Mouse (Mus musculus) neural tube, embryonic 15.5 days (tissue): ENCODE data around the gene Sugp1. TPM values are rescaled to one million over a fixed set of nuclear protein-coding genes. Genes with fewer than 3 reads are reported as not detected.
"Not testable (repeated sequence)": the region's sequence is repeated elsewhere in the genome, so short reads cannot be mapped to it uniquely, and the experiment has no call there.

Source experiments
- ATAC-seq: fragments of 200-750 bp; cut with Nextera tagmentation; 2 replicates; pipeline ENCODE4 v1.8.0; 2017; ENCODE audit warnings: mild to moderate bottlenecking, moderate TSS enrichment, moderate library complexity; ENCODE audit not compliant: low FRiP score
- H3K27ac ChIP-seq: fragments of 300-500 bp; sonication (generic); replicated peaks from 2 replicates; pipeline ENCODE4 v1.5.1; 2015; ENCODE audit warnings: mild to moderate bottlenecking, inconsistent platforms
- H3K27me3 ChIP-seq: fragments of 300-500 bp; sonication (generic); replicated peaks from 2 replicates; pipeline ENCODE4 v1.6.1; 2015; ENCODE audit warnings: inconsistent platforms
- H3K36me3 ChIP-seq: fragments of 300-500 bp; sonication (generic); 2 replicates; pipeline ENCODE4 v1.6.1; 2015; ENCODE audit warnings: inconsistent platforms
- H3K4me1 ChIP-seq: fragments of 300-500 bp; sonication (generic); 2 replicates; pipeline ENCODE4 v1.6.1; 2015; ENCODE audit warnings: inconsistent platforms
- H3K4me2 ChIP-seq: fragments of 300-500 bp; sonication (generic); 2 replicates; pipeline ENCODE4 v1.6.1; 2015; ENCODE audit warnings: inconsistent platforms, mild to moderate bottlenecking, moderate library complexity
- H3K4me3 ChIP-seq: fragments of 300-500 bp; sonication (generic); replicated peaks from 2 replicates; pipeline ENCODE4 v1.5.1; 2015; ENCODE audit warnings: mild to moderate bottlenecking, inconsistent platforms
- H3K9ac ChIP-seq: fragments of 300-500 bp; sonication (generic); replicated peaks from 2 replicates; pipeline ENCODE4 v1.6.1; 2015; ENCODE audit warnings: mild to moderate bottlenecking, inconsistent platforms
- H3K9me3 ChIP-seq: fragments of 300-500 bp; sonication (generic); replicated peaks from 2 replicates; pipeline ENCODE4 v1.6.1; 2016; ENCODE audit warnings: inconsistent platforms
- WGBS: fragments of 180-500 bp; shearing (Covaris S2); methylation state at CpG from one replicate; pipeline ENCODE4 v1.1.7; 2015; ENCODE audit warnings: mixed read lengths; 5-methylcytosine and 5-hydroxymethylcytosine counted together
- polyA plus RNA-seq: library from polyadenylated mRNA; unstranded; fragments of >200 nt; fragmentation: Nextera tagmentation; extraction: Ambion mirVana; gene quantifications from 2 replicates; pipeline ENCODE4 v1.2.1, GENCODE M21; 2015

Gene Sugp1
- polyA plus RNA-seq, 1 experiment from 2014 or later = 57.2 TPM

- H3K36me3 ChIP-seq = no peaks in the 10 kb centered on the region
- no peak for ATAC-seq
- H3K27me3 ChIP-seq = no peaks in the 10 kb centered on the region
- no peak overlapping the region for H3K4me2 ChIP-seq
- H3K9ac ChIP-seq = no peak overlapping the region
- no peaks in the 10 kb centered on the region for H3K9me3 ChIP-seq
- no peak overlapping the region for H3K4me3 ChIP-seq
- no peaks in the 10 kb centered on the region; the same call in 1 of the 2 replicates for H3K4me1 ChIP-seq
- WGBS = 51% methylated on average over 2 of the region's 2 CpGs
- no peak overlapping the region for H3K27ac ChIP-seq
These were observed 37.4 kb upstream of the Sugp1 start for GRCm38 (mm10) chr8:70005178-70005577.

DNA sequence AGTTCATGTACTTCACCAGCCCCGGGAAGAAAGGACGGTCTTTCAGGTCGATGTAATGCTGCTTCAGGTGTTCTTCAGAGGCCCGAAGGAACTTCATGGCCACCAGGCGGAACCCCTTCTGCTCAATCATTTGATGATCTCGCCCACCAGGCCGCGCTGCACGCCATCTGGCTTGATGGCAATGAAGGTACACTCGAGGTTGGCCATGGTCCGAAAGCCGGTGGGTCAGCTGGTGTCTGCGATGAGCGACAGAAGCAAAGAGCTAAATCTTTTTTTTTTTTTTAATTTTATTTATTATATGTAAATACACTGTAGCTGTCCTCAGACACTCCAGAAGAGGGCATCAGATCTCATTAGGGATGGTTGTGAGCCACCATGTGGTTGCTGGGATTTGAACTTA is 31.8 kb upstream of the Sugp1 start:
- ATAC-seq, H3K9ac ChIP-seq, H3K27ac ChIP-seq, H3K4me2 ChIP-seq, H3K27me3 ChIP-seq, H3K4me1 ChIP-seq, H3K9me3 ChIP-seq, H3K36me3 ChIP-seq, H3K4me3 ChIP-seq: not testable (repeated sequence)
- 93% methylated on average over 14 of the region's 14 CpGs for WGBS

- H3K4me3 ChIP-seq = no peak overlapping the region
- H3K36me3 ChIP-seq = peaks cover 12% of the 10 kb centered on the region
- H3K9ac ChIP-seq = no peak overlapping the region
- no peaks in the 10 kb centered on the region for H3K27me3 ChIP-seq
- no peaks in the 10 kb centered on the region for H3K4me1 ChIP-seq
- no peaks in the 10 kb centered on the region for H3K9me3 ChIP-seq
- no peak for ATAC-seq
- H3K4me2 ChIP-seq = no peak overlapping the region
- WGBS = 77% methylated on average over 3 of the region's 3 CpGs
- H3K27ac ChIP-seq = no peak overlapping the region
These were observed 30.3 kb upstream of the Sugp1 start for GRCm38 (mm10) chr8:70012350-70012749.

DNA sequence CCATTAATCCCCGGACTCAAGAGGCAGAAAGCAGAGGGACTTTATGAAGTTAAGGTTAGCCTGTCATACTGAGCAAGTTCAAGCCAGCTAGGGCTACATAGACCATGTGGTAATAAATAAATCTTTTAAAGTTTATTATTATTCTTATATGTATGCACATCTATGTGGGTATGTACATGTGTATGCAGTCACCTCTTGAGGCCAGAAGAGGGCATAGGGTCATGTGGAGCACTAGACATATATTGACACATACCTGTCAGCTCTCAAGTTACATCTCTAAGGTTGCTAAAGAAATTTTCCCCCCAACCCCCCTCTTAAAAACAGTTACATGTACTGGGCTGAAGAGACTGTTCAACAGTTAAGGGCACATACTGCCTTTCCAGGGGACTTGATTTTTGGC is 29.9 kb upstream of the Sugp1 start:
- no peak overlapping the region for H3K4me2 ChIP-seq
- H3K9ac ChIP-seq = no peak overlapping the region
- no peak overlapping the region for H3K4me3 ChIP-seq
- WGBS = 92% methylated on average over 1 of the region's 1 CpGs
- H3K9me3 ChIP-seq = no peaks in the 10 kb centered on the region
- no peaks in the 10 kb centered on the region for H3K27me3 ChIP-seq
- H3K4me1 ChIP-seq = no peaks in the 10 kb centered on the region
- no peak overlapping the region for H3K27ac ChIP-seq
- peaks cover 16% of the 10 kb centered on the region for H3K36me3 ChIP-seq
- no peak; the same call in 1 of the 2 replicates for ATAC-seq

GRCm38 (mm10) chr8:70015017-70015416 is 27.6 kb upstream of the Sugp1 start:
- 68% methylated on average over 1 of the region's 1 CpGs for WGBS
- H3K4me3 ChIP-seq = no peak overlapping the region
- no peak for ATAC-seq

GRCm38 (mm10) chr8:70023596-70023995 is 19.0 kb upstream of the Sugp1 start:
- H3K9ac ChIP-seq = no peak overlapping the region
- no peak overlapping the region for H3K4me3 ChIP-seq
- ATAC-seq = no peak
- H3K27me3 ChIP-seq = no peaks in the 10 kb centered on the region
- H3K27ac ChIP-seq = no peak overlapping the region
- WGBS = 62% methylated on average over 8 of the region's 8 CpGs
- H3K4me1 ChIP-seq = no peaks in the 10 kb centered on the region
- H3K36me3 ChIP-seq = peaks cover 100% of the 10 kb centered on the region
- H3K4me2 ChIP-seq = no peak overlapping the region
- no peaks in the 10 kb centered on the region for H3K9me3 ChIP-seq

More at GRCm38 (mm10) chr8:70015017-70015416, 27.6 kb upstream of the Sugp1 start:
- Histone ChIP-seq H3K9ac (no peak overlapping the region), H3K27ac (no peak overlapping the region), H3K4me1 (no peaks in the 10 kb centered on the region), H3K4me2 (no peak overlapping the region), H3K36me3 (peaks cover 39% of the 10 kb centered on the region), H3K27me3 (no peaks in the 10 kb centered on the region), H3K9me3 (no peaks in the 10 kb centered on the region)

DNA sequence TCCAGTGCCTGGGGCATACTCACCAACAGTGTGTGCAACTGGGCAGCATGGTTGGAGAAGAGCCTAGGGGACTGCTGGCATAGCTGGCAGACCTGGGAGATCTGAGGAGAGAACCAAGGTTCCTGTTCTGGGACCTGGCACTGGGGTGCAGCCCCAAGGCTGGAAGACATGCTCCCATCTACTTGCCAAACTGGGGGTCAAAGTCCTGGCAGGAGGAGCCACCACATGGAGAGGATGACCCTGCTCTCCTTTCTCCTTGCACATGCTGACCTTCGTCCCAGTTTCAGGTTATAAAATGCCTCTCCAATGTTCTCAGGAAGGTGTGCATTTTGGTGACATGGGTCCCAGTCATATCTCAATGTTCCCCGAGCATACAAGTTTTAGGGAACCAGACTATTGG is 16.5 kb upstream of the Sugp1 start:
- Histone ChIP-seq H3K9ac (no peak overlapping the region), H3K4me2 (no peak overlapping the region), H3K9me3 (no peaks in the 10 kb centered on the region), H3K27me3 (no peaks in the 10 kb centered on the region), H3K4me1 (no peaks in the 10 kb centered on the region), H3K4me3 (no peak overlapping the region), H3K27ac (no peak overlapping the region), H3K36me3 (peaks cover 99% of the 10 kb centered on the region)
- 94% methylated on average over 2 of the region's 2 CpGs for WGBS
- no peak for ATAC-seq

- Histone ChIP-seq H3K27me3 (no peaks in the 10 kb centered on the region), H3K4me3 (no peak overlapping the region), H3K4me2 (no peak overlapping the region), H3K36me3 (peaks cover 70% of the 10 kb centered on the region), H3K9ac (no peak overlapping the region), H3K27ac (no peak overlapping the region), H3K9me3 (no peaks in the 10 kb centered on the region), H3K4me1 (no peaks in the 10 kb centered on the region)
- no peak for ATAC-seq
- WGBS = 100% methylated on average over 1 of the region's 1 CpGs
These were observed 12.4 kb upstream of the Sugp1 start for GRCm38 (mm10) chr8:70030255-70030654.

DNA sequence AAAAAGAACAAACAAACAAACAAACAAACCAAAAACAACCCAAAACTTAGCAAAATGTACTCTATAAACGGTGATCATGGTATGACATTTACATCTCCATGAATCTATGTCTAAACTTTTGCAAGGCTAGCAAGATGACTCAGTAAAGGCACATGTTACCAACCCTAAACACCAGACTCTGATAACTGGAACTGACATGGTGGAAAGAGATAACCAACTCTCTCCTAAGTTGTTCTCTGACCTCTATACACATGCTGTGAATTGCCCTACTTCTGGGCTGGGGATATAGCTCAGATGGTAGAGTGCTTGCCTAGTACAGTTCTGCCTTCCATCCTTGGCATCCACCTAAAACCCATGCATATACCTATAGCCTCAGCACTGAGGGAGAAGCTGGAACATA is 4.6 kb upstream of the Sugp1 start:
- Histone ChIP-seq H3K9me3 (no peaks in the 10 kb centered on the region), H3K4me1 (peaks cover 24% of the 10 kb centered on the region), H3K27me3 (no peaks in the 10 kb centered on the region), H3K36me3 (0 out of 2 replicates have a peak, but pooled peaks cover 4% of the 10 kb centered on the region), H3K9ac (no peak overlapping the region), H3K4me2 (no peak overlapping the region), H3K4me3 (no peak overlapping the region), H3K27ac (no peak overlapping the region)
- WGBS = 100% methylated on average over 1 of the region's 1 CpGs
- no peak for ATAC-seq

DNA sequence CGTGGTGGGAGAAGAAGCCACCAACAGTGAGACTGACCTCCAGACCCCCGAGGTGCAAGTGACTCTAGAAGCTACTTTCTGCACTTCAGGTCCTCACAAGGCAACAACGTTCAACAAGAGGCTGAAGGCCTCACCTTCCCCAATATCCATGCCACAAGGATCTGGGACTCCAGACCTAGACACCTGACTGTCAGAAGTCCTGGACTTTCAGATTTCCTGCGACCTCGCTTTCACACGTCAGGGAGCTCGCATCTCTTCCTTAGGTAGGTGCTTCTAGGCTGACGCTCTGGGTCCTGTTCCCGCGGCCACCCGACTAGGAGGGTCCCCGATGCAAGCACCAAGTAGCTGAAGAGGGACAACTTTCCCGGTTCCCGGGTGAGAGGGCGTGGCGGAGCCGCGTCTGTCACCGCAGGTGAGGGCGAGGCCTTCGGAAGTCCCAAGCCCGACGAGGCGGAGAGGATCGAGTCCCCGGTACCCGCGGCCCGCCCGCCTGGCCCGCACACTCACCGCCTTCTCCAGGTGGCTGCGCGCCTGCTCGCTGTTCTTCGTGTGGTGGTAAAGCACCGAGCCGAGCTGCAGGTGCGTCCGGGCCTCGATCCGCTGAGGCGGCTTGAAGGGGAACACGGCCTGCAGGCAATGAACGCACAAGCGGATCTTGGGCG is 597 bp upstream of the Sugp1 start:
- Histone ChIP-seq H3K9ac (peak overlapping the region; percentile 93), H3K4me1 (peaks cover 41% of the 10 kb centered on the region), H3K36me3 (no peaks in the 10 kb centered on the region), H3K9me3 (no peaks in the 10 kb centered on the region), H3K27ac (peak overlapping the region; percentile 91), H3K27me3 (no peaks in the 10 kb centered on the region), H3K4me2 (peak overlapping the region; percentile 93), H3K4me3 (peak overlapping the region; percentile 98)
- peak; percentile 29 for ATAC-seq
- WGBS = 2% methylated on average over 47 of the region's 47 CpGs

- ATAC-seq = no peak
- peak overlapping the region; percentile 93 for H3K4me2 ChIP-seq
- 94% methylated on average over 5 of the region's 5 CpGs for WGBS
- H3K27me3 ChIP-seq = no peaks in the 10 kb centered on the region
- no peaks in the 10 kb centered on the region for H3K9me3 ChIP-seq
- H3K9ac ChIP-seq = peak overlapping the region; percentile 93
- no peak overlapping the region for H3K27ac ChIP-seq
- peak overlapping the region; percentile 98 for H3K4me3 ChIP-seq
- peaks cover 6% of the 10 kb centered on the region for H3K36me3 ChIP-seq
- H3K4me1 ChIP-seq = peaks cover 41% of the 10 kb centered on the region
These were observed 1.4 kb downstream of the Sugp1 start for GRCm38 (mm10) chr8:70043996-70044395.

GRCm38 (mm10) chr8:70049662-70050061 is 7.0 kb downstream of the Sugp1 start:
- Histone ChIP-seq H3K27ac (no peak overlapping the region), H3K4me2 (no peak overlapping the region), H3K9me3 (no peaks in the 10 kb centered on the region), H3K36me3 (peaks cover 53% of the 10 kb centered on the region), H3K27me3 (no peaks in the 10 kb centered on the region), H3K9ac (no peak overlapping the region), H3K4me1 (peaks cover 1% of the 10 kb centered on the region), H3K4me3 (no peak overlapping the region)
- ATAC-seq = no peak
